In the genomic region with DNA sequence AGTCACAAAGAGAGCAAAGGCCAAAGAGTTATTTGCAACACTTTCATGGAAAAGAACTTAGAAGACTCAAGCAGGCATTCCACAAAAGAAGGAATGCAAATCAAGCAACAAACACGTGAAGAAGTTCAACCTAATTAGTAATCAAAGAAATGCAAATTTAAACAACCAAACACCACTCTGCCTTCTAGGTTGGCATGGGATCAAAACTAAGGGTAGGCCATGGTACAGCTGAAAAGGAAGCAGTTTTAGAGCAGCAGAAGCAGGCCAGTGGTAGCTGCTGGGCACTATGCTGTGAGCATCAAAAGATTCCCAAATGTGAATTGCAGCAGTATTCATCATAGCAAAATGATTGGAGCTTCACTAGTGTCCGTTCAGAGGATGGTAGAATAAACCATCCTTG, we compare ENCODE assay signal across 35 mouse cellular contexts. TPM values are rescaled to one million over a fixed set of nuclear protein-coding genes. Genes with fewer than 3 reads are reported as not detected.
"Had no signal": no experiment of that assay in that cellular context is flagged by ENCODE, and none has a peak within 500 bp of the region (broad histone marks: within the 10 kb centered on the region; RNA-seq: fewer than 3 reads in every experiment).

No protein-coding gene starts in this region.

- H3K27ac ChIP-seq: gastrocnemius, adult 2 months; heart, embryonic 10.5 days; hindbrain, embryonic 10.5 days; hindbrain, embryonic 12.5 days; hindbrain, embryonic 14.5 days; intestine, embryonic 15.5 days; kidney, embryonic 15.5 days; layer of hippocampus, adult 2 months; left cerebral cortex, adult 2 months; limb, embryonic 10.5 days; limb, embryonic 12.5 days; liver, embryonic 13.5 days; liver, embryonic 15.5 days had no signal

- H3K4me3 ChIP-seq: gastrocnemius, adult 2 months; heart, embryonic 10.5 days; heart, embryonic 12.5 days; hindbrain, embryonic 10.5 days; hindbrain, embryonic 12.5 days; intestine, embryonic 15.5 days; kidney, embryonic 15.5 days; layer of hippocampus, adult 2 months; left cerebral cortex, adult 2 months; limb, embryonic 10.5 days; limb, embryonic 12.5 days; liver, embryonic 13.5 days; liver, embryonic 15.5 days had no signal

- H3K9ac ChIP-seq: heart, embryonic 12.5 days; hindbrain, embryonic 12.5 days; hindbrain, embryonic 14.5 days; intestine, embryonic 15.5 days; kidney, embryonic 15.5 days; limb, embryonic 12.5 days; liver, embryonic 13.5 days; liver, embryonic 15.5 days; liver, postnatal 0 days had no signal

- ATAC-seq: hindbrain, embryonic 16.5 days; inflammation-experienced regulatory T-cells, adult 6 months; intestine, embryonic 15.5 days; intestine, postnatal 0 days; liver, postnatal 0 days had no signal

- H3K4me2 ChIP-seq: heart, embryonic 12.5 days; hindbrain, embryonic 12.5 days; hindbrain, embryonic 14.5 days; intestine, embryonic 15.5 days; kidney, embryonic 15.5 days; limb, embryonic 12.5 days; liver, embryonic 11.5 days; liver, embryonic 13.5 days; liver, embryonic 15.5 days had no signal

- H3K36me3 ChIP-seq: heart, embryonic 10.5 days; heart, embryonic 12.5 days; hindbrain, embryonic 10.5 days; hindbrain, embryonic 12.5 days; intestine, embryonic 15.5 days; kidney, embryonic 15.5 days; limb, embryonic 10.5 days; limb, embryonic 12.5 days; liver, embryonic 13.5 days; liver, embryonic 15.5 days had no signal

- H3K4me1 ChIP-seq: heart, embryonic 10.5 days; heart, embryonic 12.5 days; intestine, embryonic 15.5 days; kidney, embryonic 15.5 days; limb, embryonic 10.5 days; limb, embryonic 12.5 days; liver, embryonic 13.5 days; liver, embryonic 15.5 days had no signal

- DNase-seq: gastrocnemius, adult 2 months; gastrocnemius, postnatal 10 days; gastrocnemius, postnatal 25 days; heart, adult 18-20 months; heart, postnatal 10 days; heart, postnatal 4 days; kidney, adult 18-20 months; kidney, adult 9 months; kidney, postnatal 10 days; kidney, postnatal 4 days; liver; liver, embryonic 13.5 days; liver, postnatal 0 days had no signal

- H3K9me3 ChIP-seq: heart, embryonic 10.5 days; heart, embryonic 12.5 days; hindbrain, embryonic 10.5 days; hindbrain, embryonic 12.5 days; intestine, embryonic 15.5 days; kidney, embryonic 15.5 days; limb, embryonic 10.5 days; limb, embryonic 12.5 days; liver, embryonic 13.5 days; liver, embryonic 15.5 days had no signal

- H3K27me3 ChIP-seq: heart, embryonic 12.5 days; hindbrain, embryonic 12.5 days; intestine, embryonic 15.5 days; kidney, embryonic 15.5 days; limb, embryonic 12.5 days; liver, embryonic 13.5 days; liver, embryonic 15.5 days had no signal

RNA-seq across cellular contexts. Expression of gene Neurod1, which starts 59.4 kb away (rescaled TPM):
- total RNA-seq: gastrocnemius, adult 2 months; gastrocnemius, postnatal 10 days; gastrocnemius, postnatal 25 days; gastrocnemius, postnatal 4 days; granulocyte monocyte progenitor cell, adult 5-6 weeks; heart, adult 18-20 months; heart, adult 8-10 months; heart, postnatal 10 days; heart, postnatal 25 days; heart, postnatal 4 days had no signal
- polyA plus RNA-seq: heart, embryonic 12.5 days; heart, embryonic 14.5 days; heart, embryonic 16.5 days; inflammation-experienced regulatory T-cells, adult 6 months; limb, embryonic 10.5 days; liver, embryonic 13.5 days; liver, embryonic 15.5 days; liver, postnatal 0 days had no signal

RNA-seq across cellular contexts. Expression of gene Cerkl, which starts 59.5 kb away (rescaled TPM):
- polyA plus RNA-seq: heart, embryonic 12.5 days had no signal
